8 mouse cellular contexts compared by ENCODE assay signal in the genomic region with DNA sequence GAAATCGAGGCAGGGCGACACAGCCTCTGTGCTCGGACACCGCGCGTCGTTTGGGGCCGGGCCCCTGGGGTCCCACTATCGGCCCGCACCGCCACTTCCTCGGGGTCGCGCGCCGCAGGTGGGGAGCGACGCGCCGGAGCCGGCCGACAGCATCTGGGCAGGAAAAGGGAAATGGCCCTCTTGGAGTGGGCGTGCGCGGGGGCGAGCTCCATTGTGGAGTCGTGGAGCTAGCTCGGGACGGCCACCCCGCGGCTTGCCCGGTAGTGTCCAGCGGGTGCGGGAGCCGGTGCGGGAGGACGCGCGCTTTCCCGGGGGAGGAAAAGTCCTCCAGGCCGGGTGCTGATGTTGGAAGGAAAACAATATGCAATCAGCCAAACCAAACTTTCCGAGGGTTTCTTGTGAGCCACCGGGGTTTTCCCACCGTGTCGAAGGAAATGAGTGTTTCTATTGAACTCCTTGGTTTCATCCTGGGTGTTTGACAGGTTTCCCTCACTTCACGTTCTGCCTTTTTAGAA. TPM values are rescaled to one million over a fixed set of nuclear protein-coding genes. Genes with fewer than 3 reads are reported as not detected.
DNase-seq lines count a peak whose midpoint lies in the region; ATAC-seq and TF ChIP-seq lines count a peak whose summit lies in the region.

No protein-coding gene starts in this region.

- H3K36me3 ChIP-seq in limb, embryonic 15.5 days = no peaks in the 10 kb centered on the region
- no peaks in the 10 kb centered on the region for H3K36me3 ChIP-seq in midbrain, embryonic 14.5 days (ENCODE audit: control insufficient read depth, insufficient read depth, low read length)
- no peaks in the 10 kb centered on the region for H3K36me3 ChIP-seq in testis, adult 2 months (ENCODE audit: control insufficient read depth, insufficient read depth, low read length)

- peak overlapping the region; percentile 80 for H3K9ac ChIP-seq in limb, embryonic 15.5 days
- peak overlapping the region; percentile 87 for H3K9ac ChIP-seq in midbrain, embryonic 14.5 days (replicated peaks; ENCODE audit: low read length)

- H3K4me2 ChIP-seq in limb, embryonic 15.5 days = peak overlapping the region; percentile 65
- H3K4me2 ChIP-seq in midbrain, embryonic 14.5 days (ENCODE audit: low read length) = peak overlapping the region; percentile 62

- TF ChIP-seq POLR2A in testis, adult 2 months (IDR thresholded peaks at IDR 0.05; ENCODE audit: control insufficient read depth, low read depth, low read length) = no peak

- TF ChIP-seq CTCF in testis, adult 2 months (IDR thresholded peaks at IDR 0.05; ENCODE audit: control insufficient read depth, insufficient read depth, insufficient replicate concordance, low read depth, low read length) = no peak

- H3K27ac ChIP-seq in limb, embryonic 15.5 days = peak overlapping the region; percentile 88
- H3K27ac ChIP-seq in midbrain, embryonic 14.5 days (replicated peaks; ENCODE audit: low read depth, low read length) = peak overlapping the region; percentile 92
- H3K27ac ChIP-seq in testis, adult 2 months (ENCODE audit: control insufficient read depth, insufficient read depth, low read depth, low read length) = peak overlapping the region; percentile 77

- no peaks in the 10 kb centered on the region for H3K9me3 ChIP-seq in limb, embryonic 15.5 days
- H3K9me3 ChIP-seq in midbrain, embryonic 14.5 days (ENCODE audit: control insufficient read depth, low read length) = no peaks in the 10 kb centered on the region

- H3K4me1 ChIP-seq in limb, embryonic 15.5 days = peaks cover 12% of the 10 kb centered on the region; the same call in 1 of the 2 replicates
- peaks cover 12% of the 10 kb centered on the region for H3K4me1 ChIP-seq in midbrain, embryonic 14.5 days (ENCODE audit: control insufficient read depth, insufficient read depth, low read length)
- peaks cover 3% of the 10 kb centered on the region for H3K4me1 ChIP-seq in testis, adult 2 months (ENCODE audit: control insufficient read depth, insufficient read depth, low read length)

- WGBS in limb, embryonic 15.5 days = under 1% methylated on average over 46 of the region's 46 CpGs
- under 1% methylated on average over 41 of the region's 46 CpGs for WGBS in midbrain, embryonic 14.5 days

- ATAC-seq in limb, embryonic 15.5 days (ENCODE audit: insufficient number of reproducible peaks, low FRiP score, low TSS enrichment, low read depth) = peak; percentile 70
- ATAC-seq in midbrain, embryonic 14.5 days (ENCODE audit: low FRiP score, low TSS enrichment) = peak; percentile 67

- peak; percentile 53 to 65 for DNase-seq in left cerebral cortex, adult 18-20 months (ENCODE audit: low spot score in 2 of 2)
- no peak for DNase-seq in left cerebral cortex, adult 9 months (ENCODE audit: low spot score in 2 of 2)
- peak; percentile 63 for DNase-seq in cerebellum, adult 9-10 months
- peak; percentile 66 for DNase-seq in gastrocnemius, postnatal 10 days
- peak; percentile 88 for DNase-seq in induced T-regulatory cell, adult 2 months (ENCODE audit: low read depth)
- peak; percentile 68 for DNase-seq in midbrain, embryonic 14.5 days

- H3K4me3 ChIP-seq in limb, embryonic 15.5 days = peak overlapping the region; percentile 97
- peak overlapping the region; percentile 97 for H3K4me3 ChIP-seq in midbrain, embryonic 14.5 days (replicated peaks; ENCODE audit: low read depth, low read length)
- H3K4me3 ChIP-seq in testis, adult 2 months (ENCODE audit: control insufficient read depth, low read depth, low read length) = peak overlapping the region; percentile 95

- no peaks in the 10 kb centered on the region for H3K27me3 ChIP-seq in limb, embryonic 15.5 days
- H3K27me3 ChIP-seq in midbrain, embryonic 14.5 days (ENCODE audit: control insufficient read depth, insufficient read depth, low read length) = no peaks in the 10 kb centered on the region
- no peaks in the 10 kb centered on the region for H3K27me3 ChIP-seq in testis, adult 2 months (ENCODE audit: control insufficient read depth, insufficient read depth, low read length)

RNA-seq across cellular contexts. Expression of a gene that starts 0.5 kb away (rescaled TPM):
- total RNA-seq in left cerebral cortex, adult 18-20 months (2021) = 100 to 1,000 TPM; 116 to 119 TPM
- 10 to 100 TPM; 26.8 to 27.4 TPM for total RNA-seq in gastrocnemius, postnatal 10 days (2021)
- polyA plus RNA-seq in limb, embryonic 15.5 days (2015; fragmentation: Nextera tagmentation; extraction: Ambion mirVana) = 64.2 and 86.1 TPM in 2 replicates
- polyA plus RNA-seq in midbrain, embryonic 14.5 days (2014; fragmentation: Nextera tagmentation; extraction: Ambion mirVana) = 121 and 124 TPM in 2 replicates
- polyA plus RNA-seq in testis, adult 2 months (2012; rRNA removed) = 12.1 and 13.6 TPM in 2 replicates

RNA-seq across cellular contexts. Expression of a gene that starts 12.4 kb away (rescaled TPM):
- 1 to 10 TPM; 3.2 to 3.6 TPM for total RNA-seq in left cerebral cortex, adult 18-20 months (2021)
- 1 to 10 TPM; 6.3 to 9.0 TPM for total RNA-seq in gastrocnemius, postnatal 10 days (2021)
- polyA plus RNA-seq in limb, embryonic 15.5 days (2015; fragmentation: Nextera tagmentation; extraction: Ambion mirVana) = 9.6 and 10.5 TPM in 2 replicates
- polyA plus RNA-seq in midbrain, embryonic 14.5 days (2014; fragmentation: Nextera tagmentation; extraction: Ambion mirVana) = 0.47 and 1.1 TPM in 2 replicates
- 1.2 and 1.6 TPM in 2 replicates for polyA plus RNA-seq in testis, adult 2 months (2012; rRNA removed)

RNA-seq across cellular contexts. Expression of a gene that starts 59.6 kb away (rescaled TPM):
- total RNA-seq in left cerebral cortex, adult 18-20 months (2021) = 10 to 100 TPM; 76.3 to 83.2 TPM
- total RNA-seq in gastrocnemius, postnatal 10 days (2021) = 1 to 10 TPM; 5.8 to 9.1 TPM
- 5.5 and 7.1 TPM in 2 replicates for polyA plus RNA-seq in limb, embryonic 15.5 days (2015; fragmentation: Nextera tagmentation; extraction: Ambion mirVana)
- 13.4 TPM in 2 replicates for polyA plus RNA-seq in midbrain, embryonic 14.5 days (2014; fragmentation: Nextera tagmentation; extraction: Ambion mirVana)
- 5.3 and 5.8 TPM in 2 replicates for polyA plus RNA-seq in testis, adult 2 months (2012; rRNA removed)

Comparison
In these comparisons a context has a peak if more than half of its experiments do, and no peak if none do; other contexts are left out.
1. DNase-seq: peak in left cerebral cortex, adult 18-20 months (2 of 2), cerebellum, adult 9-10 months (single experiment), gastrocnemius, postnatal 10 days (single experiment), induced T-regulatory cell, adult 2 months (single experiment) and midbrain, embryonic 14.5 days (single experiment); none in left cerebral cortex, adult 9 months (0 of 2).
2. Peak in every context shown above with its lines, with median percentiles within 50 percentile points of each other: H3K27ac ChIP-seq and H3K4me3 ChIP-seq.